Mouse (Mus musculus) heart, postnatal 0 days (tissue): ENCODE data around the gene Plcb1. TPM values are rescaled to one million over a fixed set of nuclear protein-coding genes. Genes with fewer than 3 reads are reported as not detected.
A peak's percentile ranks its signal among the peaks of the same experiment; 100 is the strongest.

Experiments
- ATAC-seq: fragments of 200-750 bp; cut with Nextera tagmentation; 2 replicates; pipeline ENCODE4 v1.8.0; 2017; ENCODE audit warnings: low read depth, moderate number of reproducible peaks, moderate library complexity; ENCODE audit not compliant: insufficient read depth
- DNase-seq: peaks from one replicate; pipeline ENCODE4 v3.0.0-alpha.2; 2016; ENCODE audit warnings: low spot score
- H3K27ac ChIP-seq: fragments of 300-500 bp; sonication (generic); 2 replicates; pipeline ENCODE4 v1.5.1; 2014; ENCODE audit warnings: low read depth, mild to moderate bottlenecking
- H3K27me3 ChIP-seq: fragments of 300-500 bp; sonication (generic); 2 replicates; pipeline ENCODE4 v1.6.1; 2014; ENCODE audit warnings: low read length, mixed read lengths; ENCODE audit not compliant: control insufficient read depth, insufficient read depth
- H3K36me3 ChIP-seq: fragments of 300-500 bp; sonication (generic); replicated peaks from 2 replicates; pipeline ENCODE4 v1.6.1; 2014; ENCODE audit warnings: low read length, mixed read lengths; ENCODE audit not compliant: control insufficient read depth, insufficient read depth
- H3K4me1 ChIP-seq: fragments of 300-500 bp; sonication (generic); 2 replicates; pipeline ENCODE4 v1.6.1; 2014; ENCODE audit warnings: antibody characterized with exemption; ENCODE audit not compliant: control insufficient read depth, insufficient read depth
- H3K4me2 ChIP-seq: fragments of 300-500 bp; sonication (generic); 2 replicates; pipeline ENCODE4 v1.6.1; 2014; ENCODE audit warnings: low read depth, mild to moderate bottlenecking, low read length, moderate library complexity
- H3K4me3 ChIP-seq: fragments of 300-500 bp; sonication (generic); 2 replicates; pipeline ENCODE4 v1.5.1; 2014; ENCODE audit warnings: low read depth, low read length
- H3K9ac ChIP-seq: fragments of 300-500 bp; sonication (generic); replicated peaks from 2 replicates; pipeline ENCODE4 v1.6.1; 2014; ENCODE audit warnings: low read depth, low read length, mixed read lengths
- H3K9me3 ChIP-seq: fragments of 300-500 bp; sonication (generic); replicated peaks from 2 replicates; pipeline ENCODE4 v1.6.1; 2016; ENCODE audit warnings: low read length; ENCODE audit not compliant: control insufficient read depth
- CTCF ChIP-seq: IDR thresholded peaks from 2 replicates; pipeline ENCODE4 v1.5.1; 2016; ENCODE audit warnings: antibody characterized with exemption, control low read depth, low read depth
- EP300 ChIP-seq: IDR thresholded peaks from 2 replicates; pipeline ENCODE4 v1.6.1; 2016; ENCODE audit warnings: antibody characterized with exemption, low read depth
- WGBS: fragments of 180-500 bp; shearing (Covaris S2); extraction: QIAGEN DNeasy Blood & Tissue Kit; methylation state at CpG from one replicate; pipeline ENCODE4 v1.1.7; 2014; 5-methylcytosine and 5-hydroxymethylcytosine counted together
- polyA plus RNA-seq: library from polyadenylated mRNA; unstranded; fragments of >200 nt; fragmentation: Nextera tagmentation; extraction: Ambion mirVana; gene quantifications from 2 replicates; pipeline ENCODE4 v1.2.1, GENCODE M21; 2015
- total RNA-seq: library from RNA; depleted of rRNA; stranded (reverse); fragments of >200 nt; gene quantifications from 2 replicates; pipeline ENCODE4 v1.2.3, GENCODE M21; 2014; ENCODE audit warnings: low replicate concordance

Plcb1 gene
- total and polyA plus RNA-seq, 2 experiments from 2014 or later: 3.4 to 3.5 TPM

DNA sequence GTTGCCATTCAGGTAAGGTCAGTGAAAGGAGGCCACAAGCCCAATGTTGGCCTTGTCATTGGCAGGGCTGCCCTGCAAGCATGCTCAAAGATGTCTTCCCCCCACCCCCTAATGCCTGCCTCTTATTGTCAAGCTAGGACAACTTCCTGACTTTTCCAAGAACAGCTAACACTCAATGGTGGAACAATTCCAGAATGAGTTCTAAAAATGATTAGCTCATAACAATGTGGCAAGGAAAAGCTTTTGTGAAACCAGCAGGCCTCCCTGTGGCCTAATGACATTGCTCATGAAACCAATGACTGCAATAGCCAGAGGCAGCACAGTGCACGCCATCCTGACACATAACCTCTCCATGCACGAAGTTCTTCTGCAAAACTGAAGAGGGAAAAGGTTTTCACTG is 478.1 kb downstream of the Plcb1 start:
- no peak for DNase-seq
- no peak for ATAC-seq
- H3K36me3 ChIP-seq: no peaks in the 10 kb centered on the region
- no peaks in the 10 kb centered on the region for H3K27me3 ChIP-seq
- H3K9ac ChIP-seq: no peak overlapping the region
- no peaks in the 10 kb centered on the region for H3K9me3 ChIP-seq
- TF ChIP-seq CTCF (0 out of 2 replicates have a peak, but pooled peaks have one; percentile 10), EP300 (no peak)
- no peak overlapping the region for H3K4me2 ChIP-seq
- H3K4me3 ChIP-seq: no peak overlapping the region
- 56% methylated on average over 2 of the region's 2 CpGs for WGBS
- H3K4me1 ChIP-seq: no peaks in the 10 kb centered on the region
- no peak overlapping the region for H3K27ac ChIP-seq

GRCm38 (mm10) chr2:135274949-135275348 is 489.1 kb downstream of the Plcb1 start:
- peak; percentile 49; the same call in 1 of the 2 replicates for ATAC-seq
- H3K27ac ChIP-seq: peak overlapping the region; percentile 57
- WGBS: 47% methylated on average over 5 of the region's 5 CpGs

DNA sequence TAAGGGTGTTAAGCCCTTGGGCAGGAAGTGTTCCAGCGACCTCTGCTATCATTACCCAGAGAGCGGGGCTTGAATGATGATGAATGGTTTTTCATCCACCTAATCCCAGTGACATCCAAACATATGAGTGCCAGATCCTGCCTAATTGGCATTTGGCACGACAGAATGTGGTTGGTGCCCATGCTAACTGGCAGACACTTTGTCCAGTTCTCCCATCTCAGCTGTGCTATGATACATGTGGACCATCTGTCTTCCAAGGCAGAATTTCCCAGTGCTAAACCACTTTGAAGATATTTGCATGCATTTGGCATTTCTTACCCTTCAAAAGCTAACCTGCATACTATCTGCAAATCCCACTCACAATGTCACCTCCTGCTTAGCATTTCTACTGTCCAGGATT is 492.6 kb downstream of the Plcb1 start:
- Histone ChIP-seq H3K9ac (no peak overlapping the region), H3K36me3 (no peaks in the 10 kb centered on the region), H3K4me1 (no peaks in the 10 kb centered on the region; the same call in none of the 2 replicates), H3K9me3 (no peaks in the 10 kb centered on the region), H3K4me3 (no peak overlapping the region), H3K4me2 (no peak overlapping the region), H3K27ac (no peak overlapping the region), H3K27me3 (no peaks in the 10 kb centered on the region)
- no peak for TF ChIP-seq EP300
- TF ChIP-seq CTCF: no peak
- DNase-seq (no peak), ATAC-seq (no peak)
- 55% methylated on average over 3 of the region's 3 CpGs for WGBS

More at GRCm38 (mm10) chr2:135274949-135275348, 489.1 kb downstream of the Plcb1 start:
- Histone ChIP-seq H3K4me3 (no peak overlapping the region), H3K36me3 (no peaks in the 10 kb centered on the region), H3K9ac (no peak overlapping the region), H3K27me3 (no peaks in the 10 kb centered on the region), H3K4me2 (no peak overlapping the region), H3K4me1 (no peaks in the 10 kb centered on the region; the same call in none of the 2 replicates), H3K9me3 (no peaks in the 10 kb centered on the region)
- TF ChIP-seq CTCF (no peak), EP300 (no peak)
- DNase-seq: peak; percentile 37

DNA sequence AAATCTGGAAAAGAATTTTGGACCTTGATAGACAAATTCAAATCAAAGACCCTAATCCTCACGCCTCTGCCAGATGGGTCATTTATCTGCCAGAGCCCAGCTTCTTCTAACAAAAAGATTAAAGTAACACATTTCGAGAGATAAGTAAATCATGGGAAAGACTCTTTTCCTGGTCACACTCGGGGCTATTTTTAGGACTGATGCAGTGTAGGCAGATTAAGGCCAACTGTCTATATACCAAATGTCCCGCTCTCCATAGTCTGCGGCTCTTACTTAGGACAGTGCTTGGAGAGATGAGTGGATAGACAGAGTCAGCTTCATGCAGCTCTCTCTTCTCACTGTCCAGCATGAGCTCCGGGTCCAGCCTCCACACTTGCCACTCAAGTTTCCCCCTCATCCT is 493.2 kb downstream of the Plcb1 start:
- no peak overlapping the region for H3K27ac ChIP-seq
- no peaks in the 10 kb centered on the region for H3K9me3 ChIP-seq
- DNase-seq (no peak), ATAC-seq (no peak)
- H3K36me3 ChIP-seq: no peaks in the 10 kb centered on the region
- 15% methylated on average over 6 of the region's 6 CpGs for WGBS
- no peaks in the 10 kb centered on the region for H3K27me3 ChIP-seq
- no peak overlapping the region for H3K9ac ChIP-seq
- no peaks in the 10 kb centered on the region; the same call in none of the 2 replicates for H3K4me1 ChIP-seq
- H3K4me2 ChIP-seq: no peak overlapping the region
- TF ChIP-seq EP300: no peak
- no peak for TF ChIP-seq CTCF
- no peak overlapping the region for H3K4me3 ChIP-seq

DNA sequence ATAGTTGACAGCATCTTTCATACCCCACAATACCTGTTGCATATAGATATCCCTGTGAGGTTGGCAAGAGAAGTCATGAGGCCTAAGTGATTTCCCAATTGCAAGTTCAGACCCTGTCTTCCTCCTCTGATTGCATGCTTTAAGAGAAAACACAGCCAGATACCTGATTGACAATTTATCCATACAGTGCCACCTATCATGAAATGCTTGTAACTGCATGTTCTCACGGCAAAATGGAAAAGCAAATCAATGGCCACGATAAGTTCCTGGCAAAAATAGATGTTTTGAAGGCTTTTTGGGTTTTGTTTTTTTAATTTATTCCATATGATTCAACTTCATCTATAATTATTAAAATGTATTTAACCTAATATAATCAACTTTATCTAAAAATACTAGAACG is 497.9 kb downstream of the Plcb1 start:
- WGBS: 55% methylated on average over 3 of the region's 3 CpGs
- DNase-seq: no peak

GRCm38 (mm10) chr2:135296184-135296769 is 510.4 kb downstream of the Plcb1 start:
- H3K4me3 ChIP-seq: no peak overlapping the region
- no peaks in the 10 kb centered on the region for H3K9me3 ChIP-seq
- H3K27ac ChIP-seq: no peak overlapping the region
- H3K4me2 ChIP-seq: no peak overlapping the region
- ATAC-seq: no peak
- no peaks in the 10 kb centered on the region for H3K36me3 ChIP-seq
- H3K4me1 ChIP-seq: no peaks in the 10 kb centered on the region
- H3K9ac ChIP-seq: no peak overlapping the region
- TF ChIP-seq EP300: no peak
- no peak for TF ChIP-seq CTCF
- DNase-seq: no peak
- WGBS: 66% methylated on average over 8 of the region's 8 CpGs
- H3K27me3 ChIP-seq: no peaks in the 10 kb centered on the region

More for the DNA sequence above, 497.9 kb downstream of the Plcb1 start:
- H3K27me3 ChIP-seq: no peaks in the 10 kb centered on the region
- TF ChIP-seq EP300 (no peak), CTCF (peak; percentile 50)
- H3K4me1 ChIP-seq: no peaks in the 10 kb centered on the region; the same call in none of the 2 replicates
- no peaks in the 10 kb centered on the region for H3K9me3 ChIP-seq
- H3K4me3 ChIP-seq: no peak overlapping the region
- no peak overlapping the region for H3K27ac ChIP-seq
- ATAC-seq: no peak
- no peak overlapping the region for H3K4me2 ChIP-seq
- H3K9ac ChIP-seq: no peak overlapping the region
- no peaks in the 10 kb centered on the region for H3K36me3 ChIP-seq
